Mouse (Mus musculus): ENCODE results near the gene Lce1b. TPM values are rescaled to one million over a fixed set of nuclear protein-coding genes. Genes with fewer than 3 reads are reported as not detected.
"Not testable (repeated sequence)": the region's sequence is repeated elsewhere in the genome, so short reads cannot be mapped to it uniquely, and the experiment has no call there.

Gene Lce1b
- not detected in 2 replicates for total RNA-seq (2014; fragmentation: Nextera tagmentation)
- total RNA-seq (2017), result not detected in 2 replicates
- not detected in 2 replicates for polyA plus RNA-seq (2012)

DNA sequence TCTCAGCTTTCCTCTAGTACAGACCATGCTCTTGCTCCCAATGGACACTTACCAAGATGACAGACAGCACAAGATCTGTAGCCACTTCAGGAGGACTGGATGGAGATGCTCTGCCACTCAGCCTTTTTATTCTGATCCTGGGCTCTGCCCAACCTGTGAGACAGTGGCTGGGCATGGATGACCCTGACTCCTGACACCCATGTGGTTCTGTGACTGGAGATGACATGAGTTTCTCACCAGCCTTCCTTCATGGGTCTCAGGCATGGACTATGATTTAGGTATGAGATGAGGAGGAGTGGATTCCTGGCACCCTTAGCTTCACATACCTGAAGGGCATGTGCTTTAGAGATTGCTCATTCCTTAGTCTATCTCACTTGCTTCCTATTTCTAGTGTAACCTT, at the start of gene Lce1b:
TSS of gene Lce1b (minus strand) at position 101 of the 400 bp plus-strand sequence.
- TF ChIP-seq GATA2 (IDR thresholded peaks at IDR 0.05; ENCODE audit: borderline replicate concordance, low read depth, low read length), result no peak
- TF ChIP-seq POLR2AphosphoS5 (IDR thresholded peaks at IDR 0.05; ENCODE audit: insufficient replicate concordance, low read depth, low read length), result no peak
- TF ChIP-seq TAL1 (conservative IDR thresholded peaks at IDR 0.05; ENCODE audit: low read depth, low read length), result no peak
- no peak for TF ChIP-seq CTCF (IDR thresholded peaks at IDR 0.05; ENCODE audit: low read depth, low read length)
- no peak for TF ChIP-seq GATA1 (IDR thresholded peaks at IDR 0.05; ENCODE audit: borderline replicate concordance, low read length)
- Histone ChIP-seq H3K36me3 (replicated peaks) (no peaks in the 10 kb centered on the region), H3K4me1 (ENCODE audit: insufficient read depth, low read depth, low read length) (no peaks in the 10 kb centered on the region), H3K27me3 (ENCODE audit: insufficient read depth, low read length) (no peaks in the 10 kb centered on the region), H3K4me3 (ENCODE audit: low read depth, low read length) (no peak within 1 kb of the TSS), H3K9me3 (replicated peaks) (peaks cover 7% of the 10 kb centered on the region; the same call in 1 of the 2 replicates)
- ATAC-seq (ENCODE audit: extremely low read depth, insufficient number of reproducible peaks, low FRiP score, poor library complexity, severe bottlenecking) (no peak), DNase-seq (ENCODE audit: low spot score) (no peak)

DNA sequence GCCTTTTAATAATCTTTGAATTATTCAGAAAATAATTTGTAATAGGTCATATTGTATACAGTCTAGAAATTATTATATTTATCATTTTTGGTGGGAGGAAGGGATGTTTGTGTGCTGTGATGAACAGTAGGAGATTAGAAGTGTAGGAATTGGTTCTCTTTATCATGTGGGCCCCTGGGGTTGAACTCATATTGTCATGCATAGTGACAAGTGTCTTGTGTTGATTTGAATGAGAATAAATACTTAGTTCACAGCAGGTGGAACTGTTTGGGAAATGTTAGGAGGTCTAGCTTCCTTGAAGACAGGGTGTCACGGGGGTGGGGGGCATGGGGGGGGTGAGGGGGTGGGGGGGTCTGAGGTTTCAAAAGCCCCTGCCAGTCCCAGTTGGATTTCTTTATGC, 37.9 kb upstream of the Lce1b start:
- Histone ChIP-seq H3K4me3 (ENCODE audit: low read depth, low read length) (no peak overlapping the region), H3K4me1 (ENCODE audit: insufficient read depth, low read depth, low read length) (no peaks in the 10 kb centered on the region), H3K36me3 (replicated peaks) (no peaks in the 10 kb centered on the region), H3K9me3 (replicated peaks) (no peaks in the 10 kb centered on the region), H3K27me3 (ENCODE audit: insufficient read depth, low read length) (no peaks in the 10 kb centered on the region)
- no peak for DNase-seq (ENCODE audit: low spot score)
- ATAC-seq (ENCODE audit: extremely low read depth, insufficient number of reproducible peaks, low FRiP score, poor library complexity, severe bottlenecking), result no peak
- no peak for TF ChIP-seq GATA1 (IDR thresholded peaks at IDR 0.05; ENCODE audit: borderline replicate concordance, low read length)

DNA sequence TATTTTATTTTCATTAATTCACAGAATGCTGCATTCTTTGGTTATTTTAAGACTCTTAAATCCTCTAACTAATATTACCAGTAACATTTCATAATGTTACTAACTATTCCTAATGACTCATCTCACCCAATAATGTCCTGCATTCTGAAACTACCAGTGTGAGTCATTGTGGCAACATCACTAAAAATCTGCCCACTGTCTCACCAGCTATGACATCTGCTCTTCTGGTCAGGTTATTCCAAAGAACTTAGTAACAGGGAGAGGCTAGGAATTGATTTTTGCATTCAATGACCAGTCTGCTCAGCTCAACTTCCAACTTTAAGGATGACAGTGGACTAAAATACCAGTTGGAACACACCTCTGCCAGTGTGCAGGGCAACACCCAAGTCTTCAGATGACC, 35.0 kb upstream of the Lce1b start:
- no peak for ATAC-seq (ENCODE audit: extremely low read depth, insufficient number of reproducible peaks, low FRiP score, poor library complexity, severe bottlenecking)
- TF ChIP-seq TAL1 (conservative IDR thresholded peaks at IDR 0.05; ENCODE audit: low read depth, low read length), result no peak
- no peak for TF ChIP-seq GATA2 (IDR thresholded peaks at IDR 0.05; ENCODE audit: borderline replicate concordance, low read depth, low read length)
- no peak for TF ChIP-seq GATA1 (IDR thresholded peaks at IDR 0.05; ENCODE audit: borderline replicate concordance, low read length)
- no peak for TF ChIP-seq CTCF (IDR thresholded peaks at IDR 0.05; ENCODE audit: low read depth, low read length)

DNA sequence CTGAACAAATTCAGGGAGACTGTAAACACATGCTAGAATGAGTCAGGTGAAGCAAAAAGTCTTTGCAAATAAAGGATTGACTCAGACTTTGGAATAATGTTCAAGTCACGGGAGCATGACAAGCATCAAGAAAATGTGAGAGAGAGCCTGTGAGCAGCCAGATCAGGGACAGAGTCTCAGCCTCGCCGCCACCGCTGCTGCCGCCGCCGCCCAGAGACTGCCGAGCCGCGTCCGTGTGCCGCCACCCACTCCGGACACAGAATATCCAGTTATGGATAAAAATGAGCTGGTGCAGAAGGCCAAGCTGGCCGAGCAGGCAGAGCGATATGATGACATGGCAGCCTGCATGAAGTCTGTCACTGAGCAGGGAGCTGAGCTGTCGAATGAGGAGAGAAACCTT, 32.4 kb upstream of the Lce1b start:
- not testable (repeated sequence) for H3K9me3 ChIP-seq (replicated peaks); ATAC-seq (ENCODE audit: extremely low read depth, insufficient number of reproducible peaks, low FRiP score, poor library complexity, severe bottlenecking); DNase-seq (ENCODE audit: low spot score); H3K27me3 ChIP-seq (ENCODE audit: insufficient read depth, low read length); H3K4me1 ChIP-seq (ENCODE audit: insufficient read depth, low read depth, low read length); H3K36me3 ChIP-seq (replicated peaks)
- peak overlapping the region; percentile 45; the same call in 1 of the 2 replicates for H3K4me3 ChIP-seq (ENCODE audit: low read depth, low read length)

More for the DNA sequence above, 35.0 kb upstream of the Lce1b start:
- Histone ChIP-seq H3K9me3 (replicated peaks) (no peaks in the 10 kb centered on the region), H3K4me3 (ENCODE audit: low read depth, low read length) (no peak overlapping the region), H3K27me3 (ENCODE audit: insufficient read depth, low read length) (no peaks in the 10 kb centered on the region), H3K4me1 (ENCODE audit: insufficient read depth, low read depth, low read length) (no peaks in the 10 kb centered on the region), H3K36me3 (replicated peaks) (no peaks in the 10 kb centered on the region)
- DNase-seq (ENCODE audit: low spot score), result no peak

DNA sequence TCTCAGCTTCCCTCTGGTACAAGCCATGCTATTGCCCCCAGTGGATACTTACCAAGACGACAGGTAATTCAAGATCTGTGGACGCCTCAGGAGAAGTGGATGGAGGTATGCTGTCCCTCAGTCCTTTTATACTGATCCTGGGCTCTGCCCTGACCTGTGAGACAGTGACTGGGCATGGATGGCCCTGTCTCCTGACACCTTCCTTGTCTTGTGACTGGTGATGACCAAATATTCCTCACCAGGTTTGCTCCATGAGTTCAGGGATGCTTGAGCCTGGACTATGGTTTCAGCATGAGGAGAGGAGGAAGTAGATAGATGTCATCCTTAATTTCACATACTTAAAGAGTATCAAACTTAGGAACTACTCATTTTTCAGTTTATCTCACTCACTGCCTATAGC, 30.4 kb upstream of the Lce1b start, which contains the start of gene Lce1d:
TSS of gene Lce1d (minus strand) at position 101 of the 400 bp plus-strand sequence.
- Histone ChIP-seq H3K36me3 (replicated peaks) (no peaks in the 10 kb centered on the region), H3K9me3 (replicated peaks) (no peaks in the 10 kb centered on the region), H3K4me1 (ENCODE audit: insufficient read depth, low read depth, low read length) (no peaks in the 10 kb centered on the region), H3K27me3 (ENCODE audit: insufficient read depth, low read length) (no peaks in the 10 kb centered on the region), H3K4me3 (ENCODE audit: low read depth, low read length) (no peak within 1 kb of the TSS)
- no peak for ATAC-seq (ENCODE audit: extremely low read depth, insufficient number of reproducible peaks, low FRiP score, poor library complexity, severe bottlenecking)
- no peak for TF ChIP-seq CTCF (IDR thresholded peaks at IDR 0.05; ENCODE audit: low read depth, low read length)
- DNase-seq (ENCODE audit: low spot score), result no peak

DNA sequence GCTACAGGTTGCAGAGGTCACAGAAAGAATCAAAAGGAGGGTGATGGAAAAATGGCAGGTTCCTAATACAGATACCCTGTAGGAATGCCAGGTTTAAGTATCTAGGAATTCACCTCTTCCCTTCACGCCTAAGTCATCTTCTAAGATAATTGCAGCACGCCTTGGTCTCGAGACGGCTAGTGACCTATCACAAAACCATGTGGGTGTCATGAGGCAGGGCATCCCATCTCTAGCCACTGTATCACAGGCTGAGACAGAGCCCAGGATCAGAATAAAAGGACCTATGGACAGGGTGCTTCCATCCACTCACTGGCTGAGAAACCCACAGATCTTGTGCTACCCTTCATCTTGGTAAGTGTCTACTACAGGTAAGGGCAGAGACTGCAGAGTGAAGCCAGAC, 22.2 kb upstream of the Lce1b start, which contains the start of gene Lce1c:
TSS of gene Lce1c (plus strand) at position 301 of the 400 bp plus-strand sequence.
- H3K4me3 ChIP-seq (ENCODE audit: low read depth, low read length), result no peak within 1 kb of the TSS
- no peaks in the 10 kb centered on the region for H3K36me3 ChIP-seq (replicated peaks)
- ATAC-seq (ENCODE audit: extremely low read depth, insufficient number of reproducible peaks, low FRiP score, poor library complexity, severe bottlenecking), result no peak
- no peaks in the 10 kb centered on the region for H3K4me1 ChIP-seq (ENCODE audit: insufficient read depth, low read depth, low read length)
- no peaks in the 10 kb centered on the region for H3K27me3 ChIP-seq (ENCODE audit: insufficient read depth, low read length)
- H3K9me3 ChIP-seq (replicated peaks), result 0 out of 2 replicates have a peak, but pooled peaks cover 3% of the 10 kb centered on the region
- TF ChIP-seq GATA2 (IDR thresholded peaks at IDR 0.05; ENCODE audit: borderline replicate concordance, low read depth, low read length) (no peak), POLR2AphosphoS5 (IDR thresholded peaks at IDR 0.05; ENCODE audit: insufficient replicate concordance, low read depth, low read length) (no peak), GATA1 (IDR thresholded peaks at IDR 0.05; ENCODE audit: borderline replicate concordance, low read length) (no peak), TAL1 (conservative IDR thresholded peaks at IDR 0.05; ENCODE audit: low read depth, low read length) (no peak)
- DNase-seq (ENCODE audit: low spot score), result no peak

DNA sequence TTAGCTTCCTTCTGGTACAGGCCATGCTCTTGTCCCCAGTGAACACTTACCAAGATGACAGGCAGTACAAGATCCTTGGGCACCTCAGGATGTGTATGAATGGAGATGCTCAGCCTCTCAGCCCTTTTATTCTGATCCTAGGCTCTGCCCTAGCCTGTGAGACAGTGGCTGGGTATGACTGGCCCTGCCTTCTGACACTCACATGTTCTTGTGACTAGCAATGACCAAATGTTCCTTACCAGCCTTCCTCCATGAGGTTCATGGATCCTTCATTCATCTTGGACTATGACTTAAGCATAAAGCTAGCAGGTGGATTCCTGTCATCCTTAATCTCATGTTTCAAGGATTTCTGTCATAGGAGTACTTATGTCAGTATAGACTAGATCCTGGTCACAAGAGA, 13.5 kb upstream of the Lce1b start, which contains the start of gene Lce1a2:
TSS of gene Lce1a2 (minus strand) at position 101 of the 400 bp plus-strand sequence.
- no peak for ATAC-seq (ENCODE audit: extremely low read depth, insufficient number of reproducible peaks, low FRiP score, poor library complexity, severe bottlenecking)

More for the DNA sequence above, 13.5 kb upstream of the Lce1b start, which contains the start of gene Lce1a2:
- TF ChIP-seq GATA1 (IDR thresholded peaks at IDR 0.05; ENCODE audit: borderline replicate concordance, low read length) (no peak), CTCF (IDR thresholded peaks at IDR 0.05; ENCODE audit: low read depth, low read length) (no peak), TAL1 (conservative IDR thresholded peaks at IDR 0.05; ENCODE audit: low read depth, low read length) (no peak), POLR2AphosphoS5 (IDR thresholded peaks at IDR 0.05; ENCODE audit: insufficient replicate concordance, low read depth, low read length) (no peak), GATA2 (IDR thresholded peaks at IDR 0.05; ENCODE audit: borderline replicate concordance, low read depth, low read length) (no peak)
- DNase-seq (ENCODE audit: low spot score), result no peak
- no peaks in the 10 kb centered on the region for H3K36me3 ChIP-seq (replicated peaks)
- no peaks in the 10 kb centered on the region for H3K4me1 ChIP-seq (ENCODE audit: insufficient read depth, low read depth, low read length)
- H3K27me3 ChIP-seq (ENCODE audit: insufficient read depth, low read length), result no peaks in the 10 kb centered on the region
- H3K9me3 ChIP-seq (replicated peaks), result peaks cover 6% of the 10 kb centered on the region; the same call in 1 of the 2 replicates
- H3K4me3 ChIP-seq (ENCODE audit: low read depth, low read length), result no peak within 1 kb of the TSS

All from G1E (cell line).